Mouse (Mus musculus) heart, embryonic 10.5 days (tissue): ENCODE data around the gene Samd14. TPM values are rescaled to one million over a fixed set of nuclear protein-coding genes. Genes with fewer than 3 reads are reported as not detected.

Source experiments
- polyA plus RNA-seq: library from polyadenylated mRNA; unstranded; fragments of >200 nt; fragmentation: Nextera tagmentation; extraction: Ambion mirVana; gene quantifications from 2 replicates; pipeline ENCODE4 v1.2.1, GENCODE M21; 2016

The Samd14 gene
- polyA plus RNA-seq, 1 experiment from 2014 or later, result 18.8 TPM

Other genes with a start within 250 kb of the Samd14 start
- not detected in 2 replicates for gene Tmem92, start 227.2 kb upstream of the Samd14 start, polyA plus RNA-seq
- 146 and 311 TPM in 2 replicates for gene Col1a1, start 73.7 kb upstream of the Samd14 start, polyA plus RNA-seq
- 0.22 TPM in 1 of 2 replicates, not detected in the other for gene Hils1, start 42.3 kb upstream of the Samd14 start, polyA plus RNA-seq
- gene Sgca, start 33.6 kb upstream of the Samd14 start, polyA plus RNA-seq, result 12.5 and 25.8 TPM in 2 replicates
- gene Ppp1r9b, start 18.8 kb upstream of the Samd14 start, polyA plus RNA-seq, result 8.5 and 12.5 TPM in 2 replicates
- 27.4 and 41.1 TPM in 2 replicates for gene Pdk2, start 31.5 kb downstream of the Samd14 start, polyA plus RNA-seq
- 11.5 and 13.8 TPM in 2 replicates for gene Itga3, start 66.9 kb downstream of the Samd14 start, polyA plus RNA-seq
- gene Dlx3, start 110.2 kb downstream of the Samd14 start, polyA plus RNA-seq, result 3.2 and 5.9 TPM in 2 replicates
- 0.43 and 1.2 TPM in 2 replicates for gene Dlx4, start 136.4 kb downstream of the Samd14 start, polyA plus RNA-seq